9 mouse cellular contexts compared by ENCODE assay signal in the genomic region with DNA sequence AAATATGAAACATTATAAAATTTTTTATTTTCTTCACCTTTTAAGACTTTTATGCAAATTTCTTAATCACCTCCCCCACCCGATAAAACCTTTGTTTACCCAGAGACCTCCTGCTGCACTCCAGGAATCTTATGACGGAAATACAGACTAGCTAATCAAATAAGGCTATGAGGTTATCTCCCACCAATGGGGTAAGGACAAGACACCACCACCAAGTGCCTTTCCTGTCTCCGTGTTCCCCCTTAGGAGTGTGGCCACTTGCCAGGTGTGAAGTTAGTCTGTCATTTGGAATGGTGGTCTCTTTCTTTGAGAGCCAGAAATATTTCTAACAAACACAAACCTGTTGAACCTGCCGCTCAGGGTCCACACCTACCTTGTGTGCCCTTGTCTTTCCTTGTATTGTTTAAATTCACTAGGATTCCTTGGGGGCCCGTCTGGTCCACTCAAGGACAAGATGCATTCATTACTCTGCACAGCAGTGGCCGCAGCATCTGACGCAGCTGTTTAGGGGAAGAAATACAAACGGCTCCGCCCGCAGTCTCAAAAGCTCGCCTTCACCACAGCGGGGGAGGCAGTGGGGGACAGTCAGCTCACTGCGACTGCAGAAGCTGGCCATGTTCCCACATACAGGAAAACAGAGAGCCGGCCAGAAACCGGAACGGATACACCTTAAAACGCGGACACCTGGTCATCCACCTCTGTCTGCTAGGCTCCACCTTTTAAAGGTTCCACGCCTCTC. TPM values are rescaled to one million over a fixed set of nuclear protein-coding genes. Genes with fewer than 3 reads are reported as not detected.
DNase-seq lines count a peak whose midpoint lies in the region; ATAC-seq lines count a peak whose summit lies in the region.
"Had no signal": no experiment of that assay in that cellular context is flagged by ENCODE, and none has a peak within 500 bp of the region (broad histone marks: within the 10 kb centered on the region; RNA-seq: fewer than 3 reads in every experiment).

No protein-coding gene starts in this region.

- no peak for ATAC-seq in kidney, embryonic 15.5 days (replicated peaks; ENCODE audit: low FRiP score)
- no peak for ATAC-seq in forebrain, embryonic 11.5 days (replicated peaks; ENCODE audit: low FRiP score)
- peak; percentile 65 for ATAC-seq in neural tube, embryonic 15.5 days (ENCODE audit: low FRiP score)

- DNase-seq in kidney, adult 11 months, result no peak
- DNase-seq in forebrain, embryonic 11.5 days (ENCODE audit: low spot score), result no peak
- peak; percentile 36 for DNase-seq in kidney, postnatal 14 days
- no peak for DNase-seq in urinary bladder, postnatal 10 days (ENCODE audit: low spot score)
- DNase-seq in urinary bladder, postnatal 25 days (ENCODE audit: low spot score), result no peak
- no peak for DNase-seq in layer of hippocampus, adult 8-10 months (ENCODE audit: low spot score in 2 of 2)
- DNase-seq: right cerebral cortex, postnatal 14 days had no signal

- no peak overlapping the region for H3K27ac ChIP-seq in kidney, embryonic 15.5 days
- H3K27ac ChIP-seq in forebrain, embryonic 11.5 days (ENCODE audit: low read depth, low read length), result no peak overlapping the region
- H3K27ac ChIP-seq in neural tube, embryonic 15.5 days (replicated peaks), result no peak overlapping the region; the same call in 1 of the 2 replicates

- H3K4me2 ChIP-seq in kidney, embryonic 15.5 days, result peak overlapping the region; percentile 60
- H3K4me2 ChIP-seq in forebrain, embryonic 11.5 days (ENCODE audit: low read depth, low read length, severe bottlenecking), result peak overlapping the region; percentile 35; the same call in 1 of the 2 replicates
- peak overlapping the region; percentile 57 for H3K4me2 ChIP-seq in neural tube, embryonic 15.5 days

- no peaks in the 10 kb centered on the region; the same call in 1 of the 2 replicates for H3K27me3 ChIP-seq in kidney, embryonic 15.5 days
- no peaks in the 10 kb centered on the region for H3K27me3 ChIP-seq in forebrain, embryonic 11.5 days (ENCODE audit: control insufficient read depth, insufficient read depth, low read length)
- no peaks in the 10 kb centered on the region for H3K27me3 ChIP-seq in neural tube, embryonic 15.5 days (replicated peaks)

- H3K9me3 ChIP-seq in kidney, embryonic 15.5 days (replicated peaks), result no peaks in the 10 kb centered on the region
- no peaks in the 10 kb centered on the region for H3K9me3 ChIP-seq in forebrain, embryonic 11.5 days (ENCODE audit: control insufficient read depth, low read length)
- H3K9me3 ChIP-seq in neural tube, embryonic 15.5 days (replicated peaks), result no peaks in the 10 kb centered on the region

- 34% methylated on average over 19 of the region's 19 CpGs for WGBS in kidney, embryonic 15.5 days
- 19% methylated on average over 19 of the region's 19 CpGs for whole genome bisulfite sequencing in forebrain, embryonic 11.5 days
- 25% methylated on average over 19 of the region's 19 CpGs for WGBS in neural tube, embryonic 15.5 days

- peak overlapping the region; percentile 38 for H3K4me3 ChIP-seq in kidney, embryonic 15.5 days (replicated peaks)
- no peak overlapping the region for H3K4me3 ChIP-seq in forebrain, embryonic 11.5 days (ENCODE audit: low read depth, low read length)
- peak overlapping the region; percentile 39 for H3K4me3 ChIP-seq in neural tube, embryonic 15.5 days (replicated peaks)

- no peak overlapping the region for H3K9ac ChIP-seq in kidney, embryonic 15.5 days
- no peak overlapping the region for H3K9ac ChIP-seq in forebrain, embryonic 11.5 days (ENCODE audit: low read length)
- peak overlapping the region; percentile 28; the same call in 1 of the 2 replicates for H3K9ac ChIP-seq in neural tube, embryonic 15.5 days (replicated peaks)

- H3K4me1 ChIP-seq in kidney, embryonic 15.5 days, result peaks cover 56% of the 10 kb centered on the region
- peaks cover 3% of the 10 kb centered on the region; the same call in 1 of the 2 replicates for H3K4me1 ChIP-seq in forebrain, embryonic 11.5 days (replicated peaks; ENCODE audit: control insufficient read depth, insufficient read depth, low read length)
- peaks cover 7% of the 10 kb centered on the region for H3K4me1 ChIP-seq in neural tube, embryonic 15.5 days

- H3K36me3 ChIP-seq in kidney, embryonic 15.5 days, result no peaks in the 10 kb centered on the region
- H3K36me3 ChIP-seq in forebrain, embryonic 11.5 days (ENCODE audit: control insufficient read depth, insufficient read depth, low read length), result no peaks in the 10 kb centered on the region
- H3K36me3 ChIP-seq in neural tube, embryonic 15.5 days, result peaks cover 4% of the 10 kb centered on the region; the same call in 1 of the 2 replicates

RNA-seq across cellular contexts. Expression of gene Acsl1, which starts 31.7 kb away (rescaled TPM):
- 18.5 and 18.8 TPM in 2 replicates for polyA plus RNA-seq in kidney, embryonic 15.5 days (2015; fragmentation: Nextera tagmentation; extraction: Ambion mirVana)
- polyA plus RNA-seq in forebrain, embryonic 11.5 days (2014; fragmentation: Nextera tagmentation; extraction: Ambion mirVana), result 6.2 and 6.7 TPM in 2 replicates
- 17.0 and 17.2 TPM in 2 replicates for polyA plus RNA-seq in neural tube, embryonic 15.5 days (2015; fragmentation: Nextera tagmentation; extraction: Ambion mirVana)
- 10 to 100 TPM; 40.6 to 49.2 (median 47.4) TPM for total RNA-seq in layer of hippocampus, adult 8-10 months (2022)

RNA-seq across cellular contexts. Expression of gene Cenpu, which starts 49.3 kb away (rescaled TPM):
- 18.5 and 19.7 TPM in 2 replicates for polyA plus RNA-seq in kidney, embryonic 15.5 days (2015; fragmentation: Nextera tagmentation; extraction: Ambion mirVana)
- 32.6 and 35.2 TPM in 2 replicates for polyA plus RNA-seq in forebrain, embryonic 11.5 days (2014; fragmentation: Nextera tagmentation; extraction: Ambion mirVana)
- 6.3 and 8.2 TPM in 2 replicates for polyA plus RNA-seq in neural tube, embryonic 15.5 days (2015; fragmentation: Nextera tagmentation; extraction: Ambion mirVana)
- 1 to 10 TPM; 1.3 to 4.5 (median 1.9) TPM for total RNA-seq in layer of hippocampus, adult 8-10 months (2022)
